Mouse (Mus musculus) embryonic facial prominence, embryonic 10.5 days (tissue): ENCODE measurements around the gene Grin2d. TPM values are rescaled to one million over a fixed set of nuclear protein-coding genes. Genes with fewer than 3 reads are reported as not detected.
"Not testable (repeated sequence)": the region's sequence is repeated elsewhere in the genome, so short reads cannot be mapped to it uniquely, and the experiment has no call there.

ENCODE experiments used
- DNase-seq: peaks from one replicate; pipeline ENCODE4 v3.0.0-alpha.2; 2017; ENCODE audit warnings: low spot score
- H3K27ac ChIP-seq: fragments of 300-500 bp; sonication (generic); replicated peaks from 2 replicates; pipeline ENCODE4 v1.5.1; 2016; ENCODE audit warnings: mild to moderate bottlenecking
- H3K27me3 ChIP-seq: fragments of 300-500 bp; sonication (generic); replicated peaks from 2 replicates; pipeline ENCODE4 v1.6.1; 2016; ENCODE audit warnings: low read depth, mild to moderate bottlenecking; ENCODE audit not compliant: poor library complexity, severe bottlenecking
- H3K36me3 ChIP-seq: fragments of 300-500 bp; sonication (generic); replicated peaks from 2 replicates; pipeline ENCODE4 v1.6.1; 2016; ENCODE audit warnings: mild to moderate bottlenecking, moderate library complexity
- H3K4me1 ChIP-seq: fragments of 300-500 bp; sonication (generic); 2 replicates; pipeline ENCODE4 v1.6.1; 2016
- H3K4me3 ChIP-seq: fragments of 300-500 bp; sonication (generic); 2 replicates; pipeline ENCODE4 v1.5.1; 2016; ENCODE audit warnings: mild to moderate bottlenecking, moderate library complexity
- H3K9me3 ChIP-seq: fragments of 300-500 bp; sonication (generic); 2 replicates; pipeline ENCODE4 v1.6.1; 2016; ENCODE audit warnings: mild to moderate bottlenecking
- WGBS: fragments of 180-500 bp; shearing (Covaris S2); methylation state at CpG from one replicate; pipeline ENCODE4 v1.1.7; 2016; 5-methylcytosine and 5-hydroxymethylcytosine counted together
- polyA plus RNA-seq: library from polyadenylated mRNA; unstranded; fragments of >200 nt; fragmentation: Nextera tagmentation; extraction: Ambion mirVana; gene quantifications from 2 replicates; pipeline ENCODE4 v1.2.1, GENCODE M21; 2016

The Grin2d gene
- 0.09 and 0.20 TPM in 2 replicates for polyA plus RNA-seq

GRCm38 (mm10) chr7:45878278-45878677 is at the start of gene Grin2d:
Gene Grin2d (minus strand): TSS chr7:45878378.
- not testable (repeated sequence) for H3K4me3 ChIP-seq, H3K27me3 ChIP-seq, H3K27ac ChIP-seq, H3K9me3 ChIP-seq, DNase-seq
- peaks cover 19% of the 10 kb centered on the region for H3K4me1 ChIP-seq
- peaks cover 93% of the 10 kb centered on the region for H3K36me3 ChIP-seq
- 90% methylated on average over 1 of the region's 1 CpGs for WGBS

GRCm38 (mm10) chr7:45924429-45924816 is 46.2 kb upstream of the Grin2d start:
- 10% methylated on average over 14 of the region's 14 CpGs for WGBS
- Histone ChIP-seq H3K27ac (peak overlapping the region; percentile 83), H3K4me1 (peaks cover 51% of the 10 kb centered on the region), H3K27me3 (peaks cover 42% of the 10 kb centered on the region), H3K36me3 (no peaks in the 10 kb centered on the region; the same call in 1 of the 2 replicates), H3K4me3 (peak overlapping the region; percentile 60), H3K9me3 (peaks cover 6% of the 10 kb centered on the region; the same call in 1 of the 2 replicates)
- DNase-seq: peak; percentile 56

- peaks cover 6% of the 10 kb centered on the region; the same call in 1 of the 2 replicates for H3K9me3 ChIP-seq
- 3% methylated on average over 24 of the region's 24 CpGs for WGBS
- H3K4me1 ChIP-seq: peaks cover 47% of the 10 kb centered on the region
- H3K36me3 ChIP-seq: no peaks in the 10 kb centered on the region; the same call in 1 of the 2 replicates
- H3K27me3 ChIP-seq: peaks cover 37% of the 10 kb centered on the region
- H3K27ac ChIP-seq: peak within 1 kb of the TSS; percentile 83
- DNase-seq: peak; percentile 73
- peak within 1 kb of the TSS; percentile 60 for H3K4me3 ChIP-seq
Observed at GRCm38 (mm10) chr7:45923762-45924428, 45.7 kb upstream of the Grin2d start, which contains the start of gene Ccdc114. Gene Ccdc114 (plus strand): TSS chr7:45924072.

- H3K36me3 ChIP-seq: no peaks in the 10 kb centered on the region; the same call in 1 of the 2 replicates
- H3K9me3 ChIP-seq: peaks cover 6% of the 10 kb centered on the region; the same call in 1 of the 2 replicates
- peak; percentile 95 for DNase-seq
- WGBS: under 1% methylated on average over 37 of the region's 37 CpGs
- peaks cover 44% of the 10 kb centered on the region for H3K4me1 ChIP-seq
- peak overlapping the region; percentile 60 for H3K4me3 ChIP-seq
- peaks cover 29% of the 10 kb centered on the region for H3K27me3 ChIP-seq
- peak overlapping the region; percentile 83 for H3K27ac ChIP-seq
Observed at GRCm38 (mm10) chr7:45922928-45923761, 45.0 kb upstream of the Grin2d start.

- Histone ChIP-seq H3K4me1 (peaks cover 54% of the 10 kb centered on the region), H3K4me3 (no peak overlapping the region; the same call in 1 of the 2 replicates)
Observed at GRCm38 (mm10) chr7:45921950-45922600, 43.9 kb upstream of the Grin2d start.

GRCm38 (mm10) chr7:45921242-45921621 is 43.1 kb upstream of the Grin2d start, which contains the start of gene Emp3:
Gene Emp3 (minus strand): TSS chr7:45921404.
- Histone ChIP-seq H3K4me1 (peaks cover 63% of the 10 kb centered on the region), H3K36me3 (no peaks in the 10 kb centered on the region; the same call in 1 of the 2 replicates), H3K27ac (peak within 1 kb of the TSS; percentile 83), H3K4me3 (peak within 1 kb of the TSS; percentile 38), H3K27me3 (peaks cover 16% of the 10 kb centered on the region), H3K9me3 (peaks cover 6% of the 10 kb centered on the region; the same call in 1 of the 2 replicates)
- no peak for DNase-seq
- WGBS: 47% methylated on average over 9 of the region's 9 CpGs

More at GRCm38 (mm10) chr7:45921950-45922600, 43.9 kb upstream of the Grin2d start:
- Histone ChIP-seq H3K9me3 (peaks cover 6% of the 10 kb centered on the region; the same call in 1 of the 2 replicates), H3K27me3 (peaks cover 18% of the 10 kb centered on the region), H3K27ac (peak overlapping the region; percentile 83), H3K36me3 (no peaks in the 10 kb centered on the region; the same call in 1 of the 2 replicates)
- no peak for DNase-seq
- 79% methylated on average over 12 of the region's 12 CpGs for WGBS

GRCm38 (mm10) chr7:45920583-45921241 is 42.5 kb upstream of the Grin2d start:
- Histone ChIP-seq H3K9me3 (peaks cover 6% of the 10 kb centered on the region; the same call in 1 of the 2 replicates), H3K27me3 (peaks cover 16% of the 10 kb centered on the region), H3K4me3 (peak overlapping the region; percentile 38), H3K36me3 (no peaks in the 10 kb centered on the region; the same call in 1 of the 2 replicates), H3K4me1 (peaks cover 67% of the 10 kb centered on the region), H3K27ac (peak overlapping the region; percentile 16)
- DNase-seq: no peak
- WGBS: 52% methylated on average over 9 of the region's 9 CpGs

GRCm38 (mm10) chr7:45919761-45920160 is 41.6 kb upstream of the Grin2d start:
- no peak for DNase-seq
- 0 out of 2 replicates have a peak overlapping the region, but pooled peaks have one; percentile 16 for H3K27ac ChIP-seq
- H3K4me1 ChIP-seq: peaks cover 67% of the 10 kb centered on the region
- H3K4me3 ChIP-seq: peak overlapping the region; percentile 21; the same call in 1 of the 2 replicates
- peaks cover 16% of the 10 kb centered on the region for H3K27me3 ChIP-seq
- no peaks in the 10 kb centered on the region for H3K9me3 ChIP-seq
- 82% methylated on average over 4 of the region's 4 CpGs for WGBS
- no peaks in the 10 kb centered on the region for H3K36me3 ChIP-seq

GRCm38 (mm10) chr7:45919083-45919671 is 41.0 kb upstream of the Grin2d start:
- no peak overlapping the region for H3K4me3 ChIP-seq
- no peak for DNase-seq
- H3K4me1 ChIP-seq: peaks cover 67% of the 10 kb centered on the region
- H3K27me3 ChIP-seq: peaks cover 16% of the 10 kb centered on the region
- WGBS: 60% methylated on average over 14 of the region's 14 CpGs
- no peaks in the 10 kb centered on the region for H3K9me3 ChIP-seq
- H3K27ac ChIP-seq: 0 out of 2 replicates have a peak overlapping the region, but pooled peaks have one; percentile 14
- no peaks in the 10 kb centered on the region; the same call in 1 of the 2 replicates for H3K36me3 ChIP-seq

GRCm38 (mm10) chr7:45917926-45918325 is 39.7 kb upstream of the Grin2d start:
- Histone ChIP-seq H3K27me3 (peaks cover 16% of the 10 kb centered on the region), H3K9me3 (no peaks in the 10 kb centered on the region), H3K4me1 (peaks cover 56% of the 10 kb centered on the region), H3K4me3 (0 out of 2 replicates have a peak overlapping the region, but pooled peaks have one; percentile 41), H3K27ac (peak overlapping the region; percentile 86), H3K36me3 (peaks cover 5% of the 10 kb centered on the region; the same call in 1 of the 2 replicates)
- WGBS: 90% methylated on average over 15 of the region's 15 CpGs
- no peak for DNase-seq
